Mouse (Mus musculus) G1E-ER4 (cell line): ENCODE data around the gene C1rl. TPM values are rescaled to one million over a fixed set of nuclear protein-coding genes. Genes with fewer than 3 reads are reported as not detected.

Experiments used
- GATA1 ChIP-seq: IDR thresholded peaks from one replicate; pipeline ENCODE4 v1.8.0; 2012; ENCODE audit warnings: low read length, inconsistent platforms
- polyA plus RNA-seq: library from polyadenylated mRNA; stranded (reverse); fragments of >175 nt; gene quantifications from 2 replicates; pipeline ENCODE4 v1.2.3, GENCODE M21; 2012

The C1rl gene
- polyA plus RNA-seq, 1 experiment, result not detected

- no peak for TF ChIP-seq GATA1
Observed at GRCm38 (mm10) chr6:124545425-124545824, 52.5 kb downstream of the C1rl start.

GRCm38 (mm10) chr6:124549023-124549550 is 56.2 kb downstream of the C1rl start:
- TF ChIP-seq GATA1, result no peak

GRCm38 (mm10) chr6:124552766-124553165 is 59.9 kb downstream of the C1rl start:
- no peak for TF ChIP-seq GATA1

Other genes with a start within 250 kb of the C1rl start
- not detected in 2 replicates for gene Cd163, start 188.5 kb upstream of the C1rl start, polyA plus RNA-seq
- 19.7 and 31.2 TPM in 2 replicates for gene Pex5, start 78.0 kb upstream of the C1rl start, polyA plus RNA-seq
- 49.1 and 65.4 TPM in 2 replicates for gene Clstn3, start 28.3 kb upstream of the C1rl start, polyA plus RNA-seq
- not detected in 2 replicates for gene C1ra, start 19.3 kb downstream of the C1rl start, polyA plus RNA-seq
- not detected in 2 replicates for gene C1s1, start 49.2 kb downstream of the C1rl start, polyA plus RNA-seq
- gene C1rb, start 77.2 kb downstream of the C1rl start, polyA plus RNA-seq, result not detected in 2 replicates
- gene C1s2, start 143.0 kb downstream of the C1rl start, polyA plus RNA-seq, result not detected in 2 replicates
- gene Lpcat3, start 169.9 kb downstream of the C1rl start, polyA plus RNA-seq, result 144 and 152 TPM in 2 replicates
- gene Emg1, start 219.1 kb downstream of the C1rl start, polyA plus RNA-seq, result 252 and 358 TPM in 2 replicates
- 491 and 631 TPM in 2 replicates for gene Phb2, start 219.2 kb downstream of the C1rl start, polyA plus RNA-seq
- gene Ptpn6, start 245.6 kb downstream of the C1rl start, polyA plus RNA-seq, result 25.0 and 55.5 TPM in 2 replicates
- gene Grcc10, start 248.3 kb downstream of the C1rl start, polyA plus RNA-seq, result 18.3 and 24.3 TPM in 2 replicates